Mouse (Mus musculus) CD4-positive naive resting alpha-beta T cell, adult 57 days (primary cell): ENCODE measurements around the gene Rad50. TPM values are rescaled to one million over a fixed set of nuclear protein-coding genes. Genes with fewer than 3 reads are reported as not detected.

Source experiments
- total RNA-seq: library from RNA; stranded (reverse); gene quantifications from one replicate; pipeline ENCODE4 v1.2.4, GENCODE M21; 2023

Gene Rad50
- total RNA-seq, result 22.8 TPM

GRCm38 (mm10) chr11:53706934-53707717 is at the start of gene Rad50:
Gene Rad50, minus strand, starts transcription at chr11:53707319.

GRCm38 (mm10) chr11:53720715-53721114 is 13.6 kb upstream of the Rad50 start, which contains the start of gene Il5:
Gene Il5, plus strand, starts transcription at chr11:53720794.

GRCm38 (mm10) chr11:53634556-53634955 is 72.6 kb downstream of the Rad50 start, which contains the start of gene Il13:
Gene Il13, minus strand, starts transcription at chr11:53634702.

GRCm38 (mm10) chr11:53618619-53619198 is 88.4 kb downstream of the Rad50 start, which contains the start of gene Il4:
Gene Il4, minus strand, starts transcription at chr11:53618669.

Other genes starting within 250 kb of the Rad50 start
- not detected for gene Gm9837, start 236.8 kb downstream of the Rad50 start, total RNA-seq
- not detected for gene Gm9945, start 227.2 kb downstream of the Rad50 start, total RNA-seq
- gene Sowaha, start 227.0 kb downstream of the Rad50 start, total RNA-seq, result not detected
- gene Sept8, start 188.1 kb downstream of the Rad50 start, total RNA-seq, result 1.2 TPM
- 8.2 TPM for gene Kif3a, start 139.9 kb downstream of the Rad50 start, total RNA-seq
- not detected for gene Il4, start 88.7 kb downstream of the Rad50 start, total RNA-seq
- not detected for gene Il13, start 72.6 kb downstream of the Rad50 start, total RNA-seq
- not detected for gene Il5, start 13.5 kb upstream of the Rad50 start, total RNA-seq
- gene Irf1, start 62.7 kb upstream of the Rad50 start, total RNA-seq, result 380 TPM
- 0.89 TPM for gene Gm17334, start 65.9 kb upstream of the Rad50 start, total RNA-seq
- gene Gm12216, start 151.9 kb upstream of the Rad50 start, total RNA-seq, result 13.7 TPM
- 15.2 TPM for gene Slc22a5, start 184.3 kb upstream of the Rad50 start, total RNA-seq